Mouse (Mus musculus): ENCODE measurements at regions not wholly inside any gene's neighbourhood (a gene's known extent, or its start where the extent isn't known, plus 50 kb on each side); places are given as distances from the start of the nearest gene placed in this dataset.

GRCm38 (mm10) chr4:131322323-131322722 is 378.1 kb downstream of the Matn1 start:
- no peak for TF ChIP-seq CTCF (IDR thresholded peaks at IDR 0.05; ENCODE audit: low read depth, low read length)
- no peak for TF ChIP-seq POLR2A (IDR thresholded peaks at IDR 0.05; ENCODE audit: insufficient read depth, low read length)
- no peak for TF ChIP-seq EP300 (IDR thresholded peaks at IDR 0.05; ENCODE audit: insufficient read depth, low read depth, low read length)

All from ES-Bruce4 (cell line).